Mouse (Mus musculus) lung, postnatal 0 days (tissue): ENCODE data around the gene Apod.

Source experiments
- CTCF ChIP-seq: IDR thresholded peaks from 2 replicates; pipeline ENCODE4 v1.5.1; 2016; ENCODE audit warnings: antibody characterized with exemption, mild to moderate bottlenecking
- EP300 ChIP-seq: IDR thresholded peaks from 2 replicates; pipeline ENCODE4 v1.6.1; 2016; ENCODE audit warnings: antibody characterized with exemption, mild to moderate bottlenecking, control low read depth

- TF ChIP-seq EP300 = no peak
- peak; percentile 76 for TF ChIP-seq CTCF
Observed at GRCm38 (mm10) chr16:31352996-31353395, 38.4 kb upstream of the Apod start.
